Mouse (Mus musculus) ES-Bruce4 (cell line): ENCODE results near the gene Cdkal1. TPM values are rescaled to one million over a fixed set of nuclear protein-coding genes. Genes with fewer than 3 reads are reported as not detected.

ENCODE experiments used
- H3K27ac ChIP-seq: 2 replicates; pipeline ENCODE4 v1.5.1; 2012; ENCODE audit warnings: low read length, inconsistent platforms; ENCODE audit not compliant: insufficient read depth
- H3K27me3 ChIP-seq: 2 replicates; pipeline ENCODE4 v1.6.1; 2012; ENCODE audit warnings: mild to moderate bottlenecking, low read length, inconsistent platforms; ENCODE audit not compliant: control insufficient read depth, poor library complexity, insufficient read depth, severe bottlenecking
- H3K36me3 ChIP-seq: 2 replicates; pipeline ENCODE4 v1.6.1; 2012; ENCODE audit warnings: inconsistent platforms, mild to moderate bottlenecking, low read length, moderate library complexity; ENCODE audit not compliant: control insufficient read depth, poor library complexity, insufficient read depth, severe bottlenecking
- H3K4me1 ChIP-seq: one replicate; pipeline ENCODE4 v1.8.1; 2011; ENCODE audit warnings: low read length; ENCODE audit not compliant: control insufficient read depth, insufficient read depth
- H3K4me3 ChIP-seq: 2 replicates; pipeline ENCODE4 v1.5.1; 2011; ENCODE audit warnings: low read depth, mild to moderate bottlenecking, low read length
- H3K9ac ChIP-seq: 2 replicates; pipeline ENCODE4 v1.6.1; 2012; ENCODE audit warnings: low read depth, mild to moderate bottlenecking, inconsistent platforms; ENCODE audit not compliant: poor library complexity, severe bottlenecking
- H3K9me3 ChIP-seq: replicated peaks from 2 replicates; pipeline ENCODE4 v1.6.1; 2012; ENCODE audit warnings: mild to moderate bottlenecking, low read length, inconsistent platforms; ENCODE audit not compliant: control insufficient read depth, poor library complexity, insufficient read depth, severe bottlenecking
- CTCF ChIP-seq: IDR thresholded peaks from one replicate; pipeline ENCODE4 v1.8.1; 2011; ENCODE audit warnings: low read depth, low read length
- EP300 ChIP-seq: IDR thresholded peaks from 2 replicates; pipeline ENCODE4 v1.6.1; 2011; ENCODE audit warnings: low read depth, low read length; ENCODE audit not compliant: insufficient read depth
- POLR2A ChIP-seq: IDR thresholded peaks from one replicate; pipeline ENCODE4 v1.8.1; 2011; ENCODE audit warnings: low read length; ENCODE audit not compliant: insufficient read depth
- polyA plus RNA-seq: library from polyadenylated mRNA; stranded (reverse); fragments of >200 nt; gene quantifications from 2 replicates; pipeline ENCODE4 v1.2.4, GENCODE M21; 2011; ENCODE audit warnings: low read depth; ENCODE audit not compliant: missing spikeins, insufficient read depth, insufficient read length

The Cdkal1 gene
- polyA plus RNA-seq, 1 experiment = 43.4 TPM

- H3K9me3 ChIP-seq = no peaks in the 10 kb centered on the region
Observed at GRCm38 (mm10) chr13:29156703-29157102, 698.8 kb downstream of the Cdkal1 start.

GRCm38 (mm10) chr13:29155297-29155696 is 700.2 kb downstream of the Cdkal1 start:
- Histone ChIP-seq H3K27ac (no peak overlapping the region), H3K4me3 (no peak overlapping the region), H3K27me3 (no peaks in the 10 kb centered on the region), H3K9me3 (no peaks in the 10 kb centered on the region), H3K9ac (no peak overlapping the region), H3K4me1 (no peaks in the 10 kb centered on the region), H3K36me3 (no peaks in the 10 kb centered on the region)
- no peak for TF ChIP-seq EP300
- no peak for TF ChIP-seq CTCF
- no peak for TF ChIP-seq POLR2A

More at GRCm38 (mm10) chr13:29156703-29157102, 698.8 kb downstream of the Cdkal1 start:
- H3K4me3 ChIP-seq = no peak overlapping the region
- H3K36me3 ChIP-seq = no peaks in the 10 kb centered on the region
- TF ChIP-seq EP300 = no peak
- no peak for TF ChIP-seq POLR2A
- TF ChIP-seq CTCF = no peak
- H3K4me1 ChIP-seq = no peaks in the 10 kb centered on the region
- H3K9ac ChIP-seq = no peak overlapping the region
- no peak overlapping the region for H3K27ac ChIP-seq
- H3K27me3 ChIP-seq = no peaks in the 10 kb centered on the region

- Histone ChIP-seq H3K27ac (no peak overlapping the region), H3K27me3 (no peaks in the 10 kb centered on the region), H3K4me3 (no peak overlapping the region), H3K4me1 (no peaks in the 10 kb centered on the region), H3K36me3 (no peaks in the 10 kb centered on the region), H3K9ac (no peak overlapping the region), H3K9me3 (no peaks in the 10 kb centered on the region)
- no peak for TF ChIP-seq EP300
- TF ChIP-seq CTCF = no peak
- no peak for TF ChIP-seq POLR2A
Observed at GRCm38 (mm10) chr13:29150120-29150519, 705.4 kb downstream of the Cdkal1 start.

GRCm38 (mm10) chr13:29149404-29149803 is 706.1 kb downstream of the Cdkal1 start:
- no peaks in the 10 kb centered on the region for H3K9me3 ChIP-seq
- no peak overlapping the region for H3K27ac ChIP-seq
- H3K9ac ChIP-seq = no peak overlapping the region
- H3K36me3 ChIP-seq = no peaks in the 10 kb centered on the region
- TF ChIP-seq POLR2A (no peak), EP300 (no peak), CTCF (no peak)
- no peak overlapping the region for H3K4me3 ChIP-seq
- no peaks in the 10 kb centered on the region for H3K27me3 ChIP-seq
- H3K4me1 ChIP-seq = no peaks in the 10 kb centered on the region

GRCm38 (mm10) chr13:29148616-29149015 is 706.9 kb downstream of the Cdkal1 start:
- no peak overlapping the region for H3K4me3 ChIP-seq
- H3K27ac ChIP-seq = no peak overlapping the region
- no peaks in the 10 kb centered on the region for H3K27me3 ChIP-seq
- H3K9me3 ChIP-seq = no peaks in the 10 kb centered on the region
- H3K9ac ChIP-seq = no peak overlapping the region
- H3K4me1 ChIP-seq = no peaks in the 10 kb centered on the region
- TF ChIP-seq CTCF = no peak
- no peak for TF ChIP-seq EP300
- TF ChIP-seq POLR2A = no peak
- no peaks in the 10 kb centered on the region for H3K36me3 ChIP-seq

Other genes starting within 250 kb of the Cdkal1 start
- gene E2f3, start 130.4 kb upstream of the Cdkal1 start, polyA plus RNA-seq = 26.8 and 29.7 TPM in 2 replicates